Mouse (Mus musculus) left cerebral cortex, adult 11 months (tissue): Measurements from ENCODE around the gene Diaph2.
"Not testable (repeated sequence)": the region's sequence is repeated elsewhere in the genome, so short reads cannot be mapped to it uniquely, and the experiment has no call there.

Experiments used
- DNase-seq: peaks from one replicate; pipeline ENCODE4 v3.0.0; 2022; ENCODE audit warnings: low spot score

The Diaph2 gene

DNA sequence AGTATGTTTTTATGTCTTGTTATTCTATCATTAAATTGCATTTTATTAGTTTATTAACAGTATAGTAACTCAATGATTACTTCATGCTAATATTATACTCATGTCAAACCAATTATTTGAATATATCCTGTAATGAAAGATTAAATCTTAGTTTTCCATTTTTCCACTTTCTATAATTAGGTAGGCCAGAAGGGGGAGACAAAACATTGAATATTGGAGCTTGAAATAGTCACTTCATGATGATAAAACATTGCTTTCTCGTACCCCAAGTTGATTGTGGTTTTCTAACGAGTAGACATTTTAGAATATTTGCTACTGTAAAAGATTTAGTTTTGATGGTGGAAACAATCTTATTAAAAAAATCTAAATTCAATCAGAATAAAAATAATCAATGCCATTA, 82.4 kb downstream of the Diaph2 start:
- DNase-seq = no peak

DNA sequence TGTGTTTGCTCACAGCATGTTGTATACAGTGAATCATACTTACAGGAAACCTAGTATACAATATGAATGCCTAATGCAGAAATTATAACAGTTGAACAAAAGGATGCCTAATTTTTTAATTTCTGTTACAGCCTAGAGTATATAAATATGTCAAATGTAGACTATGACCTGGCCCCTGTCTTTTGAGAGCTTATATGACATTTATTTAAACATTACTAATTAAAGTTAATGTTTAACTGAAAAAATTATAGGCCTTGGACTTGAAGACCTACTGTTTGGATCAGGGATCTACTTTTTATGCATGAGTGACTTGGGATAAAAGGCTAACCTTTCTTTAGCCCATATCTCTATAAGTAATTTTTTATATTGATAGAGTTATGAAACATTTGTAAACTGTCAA, 84.3 kb downstream of the Diaph2 start:
- no peak for DNase-seq

DNA sequence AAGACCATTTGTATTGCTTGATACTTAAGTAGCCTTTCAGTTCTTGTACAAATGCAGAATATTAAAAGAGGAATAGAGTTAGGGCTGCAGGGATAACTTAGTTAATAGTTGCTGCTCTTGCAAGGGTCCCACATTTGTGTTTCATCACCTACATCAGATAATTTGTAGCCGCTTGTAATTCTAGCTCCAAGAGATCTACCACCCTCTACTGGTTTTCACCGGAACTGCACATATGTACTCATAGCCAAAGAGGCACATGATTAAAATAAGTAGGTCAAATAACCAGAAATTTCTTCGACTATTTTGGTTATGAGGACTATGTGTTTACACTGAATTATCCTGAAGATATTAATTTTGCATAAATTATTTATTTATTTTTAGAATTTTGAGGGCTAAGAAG, 134.9 kb downstream of the Diaph2 start:
- no peak for DNase-seq

GRCm38 (mm10) chrX:129925806-129926205, 176.3 kb downstream of the Diaph2 start:
- DNase-seq = no peak

DNA sequence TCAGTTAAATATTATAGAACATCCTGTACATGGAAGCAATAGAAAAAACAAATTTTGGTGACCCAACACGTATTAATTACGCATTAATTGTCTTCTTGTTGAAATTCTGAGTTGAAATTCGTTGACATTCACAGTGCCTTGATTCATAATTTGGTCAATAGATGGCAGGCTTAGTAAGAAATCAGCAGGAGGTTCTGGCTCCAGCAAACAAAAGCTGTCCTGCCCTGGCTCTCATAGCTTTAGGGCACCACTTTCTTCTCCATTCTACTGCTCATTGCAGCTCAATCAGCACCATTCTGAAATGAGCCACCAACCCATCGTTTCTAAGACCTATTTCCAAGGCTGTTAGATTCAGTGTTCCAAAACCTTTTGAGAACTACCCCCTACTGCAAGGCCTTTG, 225.3 kb downstream of the Diaph2 start:
- DNase-seq = peak; percentile 4

GRCm38 (mm10) chrX:130008210-130008609, 258.7 kb downstream of the Diaph2 start:
- no peak for DNase-seq

DNA sequence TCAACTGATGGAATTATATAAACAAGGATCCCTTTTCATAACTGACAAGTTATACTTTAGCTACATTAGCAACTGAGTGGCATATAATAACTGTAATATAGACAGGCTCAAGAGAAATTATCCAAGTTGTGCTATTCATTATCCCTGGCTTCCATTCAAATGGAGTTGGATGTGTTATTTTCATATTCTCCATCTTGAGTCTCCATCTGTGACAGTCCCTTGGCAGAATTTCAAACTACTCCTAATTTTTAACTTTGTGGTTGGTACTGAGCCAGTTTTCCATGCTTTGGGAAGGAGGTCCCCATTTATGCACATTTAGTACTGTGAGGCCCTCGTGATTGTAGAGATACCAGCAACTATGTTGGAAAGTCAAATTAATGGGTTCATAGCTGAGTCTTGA, 270.2 kb downstream of the Diaph2 start:
- DNase-seq = no peak

- no peak for DNase-seq
Measured at GRCm38 (mm10) chrX:130044525-130044924, 295.0 kb downstream of the Diaph2 start.

- DNase-seq = no peak
Measured at GRCm38 (mm10) chrX:130149216-130149615, 399.7 kb downstream of the Diaph2 start.

DNA sequence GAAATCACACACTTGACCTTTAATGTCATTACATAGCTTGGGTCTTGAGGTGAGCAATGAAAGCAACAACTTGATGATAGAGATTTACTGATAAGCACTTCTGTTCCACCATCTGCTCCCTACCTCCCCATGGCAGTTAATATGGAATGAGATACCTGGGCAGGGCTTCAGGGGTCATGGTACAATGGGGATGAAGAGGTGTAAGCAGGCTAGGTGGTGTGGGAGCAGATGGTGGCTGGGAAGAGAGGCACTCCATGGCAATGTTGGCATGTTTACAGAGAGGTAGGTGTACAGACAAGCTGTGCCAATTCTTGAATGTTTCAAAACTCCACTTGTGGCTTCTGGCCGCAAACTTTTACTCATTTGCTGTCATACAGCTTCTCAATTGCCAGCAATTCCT, 402.6 kb downstream of the Diaph2 start:
- DNase-seq = no peak

GRCm38 (mm10) chrX:130173126-130173525, 423.6 kb downstream of the Diaph2 start:
- no peak for DNase-seq

GRCm38 (mm10) chrX:130187891-130188290, 438.3 kb downstream of the Diaph2 start:
- DNase-seq = no peak

DNA sequence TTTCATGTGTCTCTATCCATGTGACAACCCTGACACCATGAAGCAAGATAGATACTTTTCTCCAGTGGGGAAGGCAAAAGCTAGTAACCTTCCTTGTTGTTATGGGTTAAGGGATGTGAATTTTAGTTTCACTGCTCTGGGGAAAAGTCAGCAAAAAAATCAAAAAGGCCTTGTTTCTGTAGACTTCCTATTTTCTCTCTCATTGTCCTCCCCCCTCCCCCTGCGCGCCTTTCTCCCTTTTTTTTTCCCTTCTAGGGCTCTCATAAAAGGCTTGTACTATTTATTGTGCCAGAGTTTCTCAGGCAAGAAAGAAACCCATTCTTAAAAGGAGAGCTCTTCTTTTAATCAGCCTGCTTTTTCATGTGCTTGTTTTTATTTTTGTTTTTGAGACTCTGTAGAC, 438.9 kb downstream of the Diaph2 start:
- no peak for DNase-seq

DNA sequence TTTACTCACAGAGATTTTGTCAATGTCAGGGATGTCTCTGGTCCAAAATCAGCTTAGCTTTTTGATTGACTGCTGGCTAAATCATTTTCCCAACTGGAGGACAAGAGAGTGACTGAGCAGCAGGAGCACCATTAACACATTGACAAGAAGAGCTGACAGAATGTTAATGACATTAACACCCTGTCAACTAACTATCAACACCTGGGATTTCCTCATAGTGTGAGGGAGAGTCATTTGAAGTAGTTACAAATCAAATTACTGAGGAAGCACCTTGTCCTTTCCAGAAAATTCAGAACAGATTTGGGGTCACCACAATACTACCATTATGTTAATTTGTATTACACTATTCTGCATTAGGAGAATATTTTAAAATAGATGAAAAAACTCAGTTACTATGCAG, 439.7 kb downstream of the Diaph2 start:
- DNase-seq = no peak

DNA sequence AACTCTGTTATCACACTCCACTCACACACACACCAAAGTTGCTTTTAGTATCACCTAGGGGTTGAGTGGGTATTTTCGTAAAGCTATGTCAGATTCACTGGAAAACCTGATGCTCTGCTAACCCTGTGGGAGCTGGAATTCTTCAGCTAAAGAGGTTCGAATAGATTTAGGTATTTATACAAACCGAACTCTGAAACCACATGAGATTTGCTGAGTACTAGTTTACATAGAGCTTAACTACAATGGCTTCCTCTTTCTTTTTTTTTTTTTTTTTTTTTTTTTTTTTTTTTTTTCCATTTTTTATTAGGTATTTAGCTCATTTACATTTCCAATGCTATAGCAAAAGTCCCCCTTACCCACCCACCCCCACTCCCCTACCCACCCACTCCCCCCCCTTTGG, 447.9 kb downstream of the Diaph2 start:
- DNase-seq = not testable (repeated sequence)

DNA sequence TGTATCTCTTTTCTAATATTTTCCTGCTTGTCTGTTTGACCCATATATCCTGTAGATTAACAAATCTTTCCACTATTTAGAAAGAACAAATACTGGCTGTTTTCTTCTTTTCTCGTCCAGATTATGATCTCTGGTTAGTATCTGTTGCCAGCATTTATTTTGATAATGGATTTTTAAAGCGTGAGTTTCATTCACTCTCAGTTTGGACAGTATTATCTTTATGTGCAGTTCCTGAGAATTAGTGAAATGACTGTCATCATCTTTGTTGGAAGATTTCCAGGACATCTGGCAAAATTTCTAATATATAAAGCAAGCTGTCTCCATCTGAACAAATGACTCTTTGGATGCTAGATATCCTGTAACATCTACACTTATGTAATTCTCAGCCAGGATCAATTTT, 455.7 kb downstream of the Diaph2 start:
- DNase-seq = no peak

GRCm38 (mm10) chrX:130212227-130212626, 462.7 kb downstream of the Diaph2 start:
- no peak for DNase-seq

DNA sequence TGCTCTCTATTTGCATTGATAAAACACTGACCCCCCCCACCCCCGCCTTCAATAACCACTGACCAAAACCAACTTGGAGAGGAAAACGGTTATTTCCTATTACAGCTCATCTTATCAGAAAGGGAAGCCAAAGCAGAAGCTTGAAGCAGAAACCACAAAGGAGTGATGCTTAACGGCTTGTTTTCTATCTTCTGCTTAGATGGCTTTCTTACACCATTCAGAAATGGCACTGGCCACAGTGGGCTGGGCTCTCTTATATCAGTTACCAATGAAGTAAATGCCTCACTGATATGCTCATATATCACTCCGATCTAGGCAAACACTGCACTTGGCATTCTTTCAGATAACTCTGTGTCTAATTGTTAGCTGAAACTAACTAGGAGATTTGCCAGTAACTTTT, 463.2 kb downstream of the Diaph2 start:
- DNase-seq = no peak

- no peak for DNase-seq
Measured at GRCm38 (mm10) chrX:130230045-130230444, 480.5 kb downstream of the Diaph2 start.

GRCm38 (mm10) chrX:130235167-130235566, 485.6 kb downstream of the Diaph2 start:
- no peak for DNase-seq

GRCm38 (mm10) chrX:130246652-130247051, 497.1 kb downstream of the Diaph2 start:
- no peak for DNase-seq

DNA sequence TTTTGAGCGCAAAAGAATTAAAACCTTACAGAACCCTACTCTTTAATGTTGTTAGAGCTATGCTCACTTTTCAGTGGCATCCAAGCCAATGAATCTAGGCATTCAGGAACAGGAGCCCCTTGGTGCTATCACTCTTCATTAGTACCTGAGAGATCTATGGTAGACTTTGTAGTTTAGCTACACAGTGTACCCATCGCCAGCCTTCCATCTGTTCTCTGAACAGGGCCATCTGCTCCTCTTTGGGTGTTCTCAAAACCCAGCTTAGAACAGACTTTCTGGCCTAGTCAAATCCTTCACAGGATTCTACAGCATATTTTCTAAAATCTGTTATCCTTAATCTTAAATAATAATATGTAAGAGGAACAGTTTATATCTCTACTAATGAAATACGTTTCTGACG, 504.1 kb downstream of the Diaph2 start:
- DNase-seq = peak; percentile 5

DNA sequence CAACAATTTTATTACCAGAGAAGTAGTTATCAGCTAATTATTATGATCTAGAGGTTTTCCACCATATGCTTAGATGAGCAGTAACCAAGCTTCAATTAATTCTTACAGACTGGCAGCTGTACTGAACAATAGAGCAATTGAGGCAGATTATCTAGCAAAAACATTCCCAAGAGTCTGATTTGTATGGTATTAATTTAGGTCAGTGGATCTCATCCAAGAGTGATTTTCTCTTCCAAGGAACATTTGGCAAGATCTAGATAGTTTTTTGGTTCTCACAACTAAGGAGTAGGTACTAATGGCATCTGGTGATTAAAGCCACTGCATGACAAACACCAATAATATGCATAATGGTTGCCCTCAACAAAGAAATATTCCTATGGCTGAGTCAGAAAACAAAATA, 516.2 kb downstream of the Diaph2 start:
- no peak for DNase-seq

DNA sequence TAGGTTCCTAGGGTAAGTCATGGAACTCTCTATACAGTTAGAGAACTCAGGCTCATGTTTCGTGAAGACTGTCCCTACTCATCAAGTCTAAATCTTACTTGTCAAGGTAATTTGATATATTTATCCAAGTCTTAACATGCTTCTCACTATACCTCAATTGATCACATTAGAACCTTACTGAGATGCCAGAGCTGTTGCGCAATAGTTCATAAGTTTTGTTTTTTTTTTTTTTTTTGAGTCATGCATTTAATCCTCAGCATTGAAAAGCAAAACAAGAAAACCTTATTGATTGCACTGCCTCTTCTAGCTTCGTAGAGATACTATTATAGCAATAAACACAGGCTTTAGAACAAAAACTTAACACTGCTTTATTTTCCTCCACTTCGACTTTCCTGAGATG, 529.6 kb downstream of the Diaph2 start:
- no peak for DNase-seq

DNA sequence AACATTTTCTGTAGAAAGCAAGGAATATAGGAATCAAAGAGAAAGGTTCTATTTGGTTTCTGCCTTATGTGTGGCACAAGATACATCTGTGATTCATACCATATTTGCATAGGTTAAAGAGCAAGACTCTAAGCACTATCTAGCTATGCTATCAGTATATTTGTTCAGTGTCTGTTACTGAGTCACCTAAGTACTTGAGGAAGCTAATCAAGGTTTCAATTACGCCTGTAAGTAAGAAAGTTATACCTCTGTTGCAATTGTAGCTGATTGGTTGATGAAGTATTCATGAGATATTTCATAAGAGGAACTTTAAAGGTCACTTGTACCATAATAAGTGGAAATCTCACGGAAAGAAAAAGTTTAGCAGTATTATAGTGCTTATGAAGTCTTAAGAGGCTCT, 531.9 kb downstream of the Diaph2 start:
- DNase-seq = no peak
